Mouse (Mus musculus) cerebellum, adult 2 months (tissue): ENCODE data around the gene Msl3. TPM values are rescaled to one million over a fixed set of nuclear protein-coding genes. Genes with fewer than 3 reads are reported as not detected.
"Not testable (repeated sequence)": the region's sequence is repeated elsewhere in the genome, so short reads cannot be mapped to it uniquely, and the experiment has no call there.

Experiments
- DNase-seq, 2 experiments: peaks; one replicate each; pipeline ENCODE4 v3.0.0; 2021
- H3K27ac ChIP-seq: fragments of 200-500 bp; 2 replicates; pipeline ENCODE4 v1.5.1; 2012; ENCODE audit warnings: low read length, control low read depth, inconsistent platforms; ENCODE audit not compliant: insufficient read depth
- H3K27me3 ChIP-seq: fragments of 200-500 bp; 2 replicates; pipeline ENCODE4 v1.6.1; 2012; ENCODE audit warnings: inconsistent platforms, mild to moderate bottlenecking, low read length, moderate library complexity; ENCODE audit not compliant: control insufficient read depth, insufficient read depth
- H3K4me1 ChIP-seq: fragments of 200-500 bp; 2 replicates; pipeline ENCODE4 v1.6.1; 2011; ENCODE audit warnings: low read length; ENCODE audit not compliant: control insufficient read depth, insufficient read depth
- H3K4me3 ChIP-seq: fragments of 200-500 bp; replicated peaks from 2 replicates; pipeline ENCODE3; 2011; ENCODE audit warnings: mild to moderate bottlenecking, low read depth, low read length, control low read depth; ENCODE audit not compliant: insufficient read depth
- CTCF ChIP-seq: fragments of 200-500 bp; IDR thresholded peaks from 2 replicates; pipeline ENCODE4 v1.5.1; 2011; ENCODE audit warnings: low read depth, mild to moderate bottlenecking, control low read depth, low read length, moderate library complexity, borderline replicate concordance; ENCODE audit not compliant: insufficient read depth
- POLR2A ChIP-seq: fragments of 200-500 bp; IDR thresholded peaks from 2 replicates; pipeline ENCODE4 v1.6.1; 2011; ENCODE audit warnings: low read length, control low read depth, borderline replicate concordance; ENCODE audit not compliant: insufficient read depth
- WGBS: fragments of 180-500 bp; shearing (Covaris S2); methylation state at CpG from one replicate; pipeline ENCODE4 v1.1.7; 2018; 5-methylcytosine and 5-hydroxymethylcytosine counted together
- polyA plus RNA-seq: library from polyadenylated mRNA; depleted of rRNA; stranded (reverse); fragments of >200 nt; gene quantifications from 2 replicates; pipeline ENCODE4 v1.2.3, GENCODE M21; 2012; rRNA removed

The Msl3 gene
- polyA plus RNA-seq, 1 experiment: 24.1 TPM

GRCm38 (mm10) chrX:168659803-168660202 is 13.9 kb downstream of the Msl3 start:
- not testable (repeated sequence) for H3K4me1 ChIP-seq, H3K27ac ChIP-seq, H3K4me3 ChIP-seq, H3K27me3 ChIP-seq
- DNase-seq: peak in 1 of 2 experiments; percentile 14
- TF ChIP-seq CTCF: peak; percentile 7; the same call in 1 of the 2 replicates
- 57% methylated on average over 4 of the region's 4 CpGs for WGBS

GRCm38 (mm10) chrX:168659275-168659674 is 14.4 kb downstream of the Msl3 start:
- Histone ChIP-seq H3K27ac (no peak overlapping the region), H3K27me3 (no peaks in the 10 kb centered on the region), H3K4me3 (no peak overlapping the region), H3K4me1 (no peaks in the 10 kb centered on the region)
- no peak for TF ChIP-seq POLR2A
- TF ChIP-seq CTCF: no peak
- no peak for DNase-seq
- WGBS: 91% methylated on average over 3 of the region's 3 CpGs

- no peak for TF ChIP-seq CTCF
- TF ChIP-seq POLR2A: no peak
Observed at GRCm38 (mm10) chrX:168657795-168658194, 15.9 kb downstream of the Msl3 start.

GRCm38 (mm10) chrX:168649336-168649735 is 24.4 kb downstream of the Msl3 start:
- H3K4me3 ChIP-seq: no peak overlapping the region
- no peak overlapping the region for H3K27ac ChIP-seq
- H3K4me1 ChIP-seq: no peaks in the 10 kb centered on the region
- TF ChIP-seq CTCF (no peak), POLR2A (no peak)
- WGBS: 14% methylated on average over 2 of the region's 2 CpGs
- no peak for DNase-seq
- H3K27me3 ChIP-seq: no peaks in the 10 kb centered on the region

More at GRCm38 (mm10) chrX:168657795-168658194, 15.9 kb downstream of the Msl3 start:
- no peaks in the 10 kb centered on the region for H3K4me1 ChIP-seq
- H3K27ac ChIP-seq: no peak overlapping the region
- WGBS: 90% methylated on average over 1 of the region's 1 CpGs
- DNase-seq: no peak
- no peak overlapping the region for H3K4me3 ChIP-seq
- H3K27me3 ChIP-seq: no peaks in the 10 kb centered on the region

- no peak for DNase-seq
- no peaks in the 10 kb centered on the region for H3K27me3 ChIP-seq
- no peak overlapping the region for H3K27ac ChIP-seq
- 70% methylated on average over 3 of the region's 3 CpGs for WGBS
- TF ChIP-seq CTCF: no peak
- no peak for TF ChIP-seq POLR2A
- no peak overlapping the region for H3K4me3 ChIP-seq
- no peaks in the 10 kb centered on the region for H3K4me1 ChIP-seq
Observed at GRCm38 (mm10) chrX:168647746-168648145, 26.0 kb downstream of the Msl3 start.

GRCm38 (mm10) chrX:168643451-168643850 is 30.2 kb downstream of the Msl3 start:
- TF ChIP-seq CTCF (no peak), POLR2A (no peak)
- Histone ChIP-seq H3K4me1 (no peaks in the 10 kb centered on the region), H3K27ac (no peak overlapping the region), H3K4me3 (no peak overlapping the region), H3K27me3 (no peaks in the 10 kb centered on the region)
- no peak for DNase-seq
- 65% methylated on average over 1 of the region's 1 CpGs for WGBS

- DNase-seq: peak; percentile 57
- Histone ChIP-seq H3K27me3 (no peaks in the 10 kb centered on the region), H3K27ac (no peak overlapping the region), H3K4me3 (peak overlapping the region; percentile 29), H3K4me1 (no peaks in the 10 kb centered on the region)
- TF ChIP-seq POLR2A: no peak
- peak; percentile 40; the same call in 1 of the 2 replicates for TF ChIP-seq CTCF
- 6% methylated on average over 11 of the region's 11 CpGs for WGBS
Observed at GRCm38 (mm10) chrX:168639556-168640356, 33.9 kb downstream of the Msl3 start.

Other genes with a start within 250 kb of the Msl3 start
- 14.2 and 16.3 TPM in 2 replicates for gene Frmpd4, start 96.7 kb downstream of the Msl3 start, polyA plus RNA-seq
- gene Arhgap6, start 121.2 kb upstream of the Msl3 start, polyA plus RNA-seq: 2.1 and 2.5 TPM in 2 replicates